Mouse (Mus musculus) kidney, adult 2 months (tissue): ENCODE results near the gene Col13a1.

ENCODE experiments used
- CTCF ChIP-seq: fragments of 200-500 bp; conservative IDR thresholded peaks from 2 replicates; pipeline ENCODE4 v1.5.1; 2011; ENCODE audit warnings: low read depth, mild to moderate bottlenecking, control low read depth, low read length, moderate library complexity, mixed read lengths; ENCODE audit not compliant: insufficient read depth, insufficient read length
- POLR2A ChIP-seq: fragments of 200-500 bp; IDR thresholded peaks from one replicate; pipeline ENCODE4 v1.6.1; 2011; ENCODE audit warnings: low read depth, low read length, control low read depth

GRCm38 (mm10) chr10:62016947-62017346, 38.0 kb upstream of the Col13a1 start:
- no peak for TF ChIP-seq CTCF
- no peak for TF ChIP-seq POLR2A
